Mouse (Mus musculus) forelimb bud, embryonic 11.5 days (tissue): Measurements from ENCODE around the gene B3galnt2.
"Not testable (repeated sequence)": the region's sequence is repeated elsewhere in the genome, so short reads cannot be mapped to it uniquely, and the experiment has no call there.

ENCODE experiments used
- DNase-seq: peaks from one replicate; pipeline ENCODE4 v3.0.0-alpha.2; 2012; ENCODE audit warnings: low read depth, low spot score

B3galnt2 gene

DNA sequence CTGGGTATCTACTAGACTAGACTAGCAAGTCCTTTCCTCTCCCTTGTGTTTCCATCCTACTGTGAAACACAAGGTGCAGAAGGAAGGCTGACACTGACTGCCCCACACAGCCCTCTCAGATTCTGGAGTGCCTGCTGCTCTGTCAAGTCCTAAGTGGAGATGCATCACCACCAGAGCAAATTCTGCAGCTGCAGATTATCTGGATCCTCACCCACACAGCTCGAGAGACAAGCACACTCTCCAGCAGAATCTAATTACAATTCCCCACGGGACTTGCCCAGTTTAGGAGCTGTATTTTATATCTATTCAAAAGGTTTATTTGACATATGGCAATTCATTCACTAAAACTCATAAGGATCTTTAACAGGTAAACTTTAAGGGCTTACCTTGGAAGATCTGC lies 51.8 kb downstream of the B3galnt2 start:
- no peak for DNase-seq

DNA sequence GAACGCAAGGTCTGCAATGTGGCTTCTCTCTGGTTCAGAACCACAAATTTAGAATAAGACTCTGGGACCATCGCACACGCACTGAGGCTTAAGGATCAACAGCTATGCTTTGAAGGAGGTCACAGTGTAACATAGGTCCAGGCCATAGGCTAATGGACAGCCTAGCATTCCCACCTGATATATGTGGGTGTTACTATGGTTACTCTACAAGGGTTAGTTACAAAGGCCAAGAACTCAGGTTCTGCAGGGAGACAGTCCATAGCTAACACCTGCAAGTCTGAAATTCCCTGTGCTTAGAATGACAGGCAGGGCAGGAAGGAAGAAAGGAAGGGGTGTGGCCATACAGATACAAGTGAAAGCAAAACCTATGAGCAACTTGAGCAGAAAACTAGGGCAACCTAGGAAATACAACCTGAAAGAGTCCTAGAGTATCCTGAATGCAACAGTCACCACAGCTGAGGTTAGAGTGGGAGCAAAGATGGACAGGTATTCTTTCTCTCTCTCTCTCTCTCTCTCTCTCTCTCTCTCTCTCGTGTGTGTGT lies 57.3 kb downstream of the B3galnt2 start:
- DNase-seq: no peak

DNA sequence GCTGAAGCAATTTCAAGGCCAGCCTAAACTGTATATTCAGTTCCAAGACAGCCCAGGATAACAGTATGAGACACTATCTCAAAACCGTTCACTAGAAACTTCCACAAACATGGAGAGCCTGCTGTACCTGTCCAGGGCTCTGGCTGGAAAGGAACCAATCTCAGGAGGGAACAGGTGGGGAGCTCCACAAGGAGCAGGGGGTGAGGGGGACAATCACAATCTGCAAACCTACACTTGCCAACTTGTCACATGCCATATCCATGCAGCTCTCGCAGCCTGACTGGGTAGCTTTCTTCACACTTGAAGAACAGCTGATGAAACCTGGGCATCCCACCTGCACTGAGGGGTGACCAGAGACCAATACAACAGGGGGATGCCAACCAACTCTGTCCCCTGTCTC lies 59.7 kb downstream of the B3galnt2 start:
- no peak for DNase-seq

DNA sequence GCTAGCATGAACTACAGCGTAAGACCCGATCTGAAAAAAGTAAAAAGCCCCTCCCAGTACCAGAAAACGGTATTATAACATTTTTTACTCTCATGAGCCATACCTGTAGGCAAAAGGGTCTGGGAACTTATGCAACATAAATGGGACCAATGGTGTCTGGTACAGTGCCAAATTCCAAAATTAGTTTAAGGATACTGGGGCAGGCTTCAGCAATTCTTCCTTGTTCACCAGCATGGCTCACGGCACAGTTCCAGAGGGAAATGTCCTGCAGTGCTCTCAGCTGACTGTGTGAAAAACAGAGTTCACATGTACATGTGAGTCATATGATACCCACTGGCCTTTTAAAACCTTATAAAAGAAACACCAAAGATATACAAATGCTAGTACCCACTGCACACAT lies 60.3 kb downstream of the B3galnt2 start:
- DNase-seq: no peak

DNA sequence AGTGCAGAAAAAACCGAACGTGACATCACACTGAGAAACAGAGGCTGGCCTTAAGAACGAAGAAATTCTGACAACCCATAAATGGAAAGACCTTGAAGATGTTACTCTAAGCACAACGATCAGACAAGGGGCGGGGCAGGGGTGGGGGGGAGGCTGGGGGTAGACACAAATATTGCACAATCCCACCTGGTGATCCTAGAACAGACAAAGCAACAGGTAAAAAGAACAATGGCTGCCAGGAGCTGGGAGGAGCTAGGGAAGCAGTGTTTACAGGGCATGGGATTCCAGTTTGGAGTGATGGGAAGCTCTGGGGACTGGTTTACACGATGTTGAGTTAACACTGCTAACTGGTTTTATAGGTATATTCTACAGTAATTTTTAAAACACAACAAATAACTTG lies 61.3 kb downstream of the B3galnt2 start:
- DNase-seq: no peak

DNA sequence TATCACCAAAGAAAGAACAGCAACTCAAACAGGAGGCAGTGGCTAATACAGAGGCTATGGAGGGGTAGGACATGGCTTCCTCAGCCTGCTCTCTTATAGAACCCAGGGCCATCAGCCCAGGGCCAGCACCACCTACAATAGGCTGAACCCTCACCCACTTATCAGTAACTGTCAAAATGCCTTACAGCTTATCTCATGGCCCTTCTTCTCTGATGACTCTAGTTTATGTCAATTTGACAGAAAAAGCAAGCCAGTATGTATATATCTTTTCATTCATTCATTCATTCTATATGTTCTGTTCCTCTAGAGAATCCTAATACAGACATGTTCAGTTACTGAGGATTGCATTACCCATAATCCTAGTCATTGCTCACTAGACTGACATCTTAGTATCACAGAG lies 64.0 kb downstream of the B3galnt2 start:
- DNase-seq: no peak

DNA sequence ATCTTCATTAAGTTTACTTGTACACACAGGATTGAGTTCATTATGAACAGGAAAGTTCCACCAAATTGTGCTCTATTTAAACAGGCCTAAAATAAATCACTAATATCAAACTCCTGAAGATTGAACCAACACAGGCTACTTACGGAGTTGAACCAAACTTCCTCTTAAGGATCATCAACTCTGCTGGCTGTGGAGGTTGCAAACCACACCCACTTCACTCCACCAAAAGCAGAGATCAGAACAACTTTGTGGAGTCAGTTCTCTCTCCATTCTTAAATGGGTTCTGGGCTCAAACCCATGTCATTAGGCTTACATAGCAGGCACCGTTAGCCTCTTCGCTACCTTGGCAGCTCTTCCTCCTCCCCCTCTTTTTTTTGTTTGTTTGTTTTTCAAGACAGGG lies 64.6 kb downstream of the B3galnt2 start:
- no peak for DNase-seq

DNA sequence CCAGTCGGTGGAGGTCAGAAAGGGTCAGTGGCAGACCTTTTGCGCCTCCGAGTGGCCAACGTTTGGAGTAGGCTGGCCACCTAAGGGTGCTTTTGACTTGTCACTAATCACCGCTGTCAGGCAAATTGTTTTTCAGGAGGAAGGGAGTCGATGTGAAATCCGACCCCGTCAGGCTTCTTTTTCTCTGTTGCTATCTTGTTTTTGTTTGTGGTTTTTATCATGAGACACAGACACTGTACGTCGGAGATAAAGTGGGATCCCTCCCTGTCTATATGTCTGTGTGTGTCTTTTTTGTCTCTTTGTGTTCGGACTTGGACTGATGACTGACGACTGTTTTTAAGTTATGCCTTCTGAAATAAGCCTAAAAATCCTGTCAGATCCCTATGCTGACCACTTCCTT lies 67.1 kb downstream of the B3galnt2 start:
- DNase-seq: not testable (repeated sequence)

DNA sequence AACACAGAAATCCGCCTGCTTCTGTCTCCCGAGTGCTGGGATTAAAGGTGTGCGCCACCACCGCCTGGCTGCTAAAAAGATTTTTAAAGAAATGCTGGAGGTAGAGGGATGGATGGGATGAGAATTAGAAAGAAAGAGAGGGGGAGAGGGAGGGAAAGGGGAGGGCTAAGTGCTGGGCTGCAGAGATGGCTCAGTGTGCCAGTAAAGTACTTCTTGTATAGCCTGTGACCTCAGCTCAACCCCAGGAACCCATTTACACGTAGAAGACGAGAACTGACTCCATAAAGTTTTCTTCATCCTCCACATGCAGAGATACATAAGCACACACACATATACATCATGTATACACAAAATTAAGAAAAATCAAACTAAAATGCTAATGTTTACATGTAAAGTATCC lies 71.3 kb downstream of the B3galnt2 start:
- DNase-seq: no peak

DNA sequence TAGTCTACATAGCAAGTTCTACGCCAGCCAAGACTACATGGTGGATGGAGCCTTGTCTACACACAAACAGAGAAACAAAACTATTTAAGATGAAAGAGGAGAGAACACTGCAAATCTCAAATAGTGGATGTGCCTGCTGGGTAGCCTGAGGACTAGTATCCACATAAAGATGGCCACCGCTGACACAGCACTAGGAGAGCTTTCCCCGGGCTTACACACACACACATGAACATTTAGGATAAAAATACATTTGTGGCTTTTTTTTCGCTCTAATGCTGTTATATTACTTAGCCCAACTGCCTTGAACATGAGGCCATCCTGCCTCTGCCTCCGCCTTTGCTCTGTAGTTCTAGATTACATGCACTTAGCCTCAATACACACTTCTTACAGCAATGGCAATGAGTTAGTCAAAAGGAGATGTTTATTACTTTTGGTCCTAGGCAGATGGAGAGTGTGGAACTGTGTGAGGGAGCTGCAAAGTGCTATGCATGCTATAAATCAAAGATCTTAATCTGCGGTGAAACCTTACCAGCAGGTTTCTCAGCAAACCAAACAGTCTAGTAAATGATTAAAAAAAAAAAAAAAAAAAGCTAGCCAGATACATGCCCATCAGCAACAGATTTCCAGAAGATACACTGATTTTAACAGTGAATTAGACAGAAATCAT lies 72.0 kb downstream of the B3galnt2 start:
- no peak for DNase-seq

DNA sequence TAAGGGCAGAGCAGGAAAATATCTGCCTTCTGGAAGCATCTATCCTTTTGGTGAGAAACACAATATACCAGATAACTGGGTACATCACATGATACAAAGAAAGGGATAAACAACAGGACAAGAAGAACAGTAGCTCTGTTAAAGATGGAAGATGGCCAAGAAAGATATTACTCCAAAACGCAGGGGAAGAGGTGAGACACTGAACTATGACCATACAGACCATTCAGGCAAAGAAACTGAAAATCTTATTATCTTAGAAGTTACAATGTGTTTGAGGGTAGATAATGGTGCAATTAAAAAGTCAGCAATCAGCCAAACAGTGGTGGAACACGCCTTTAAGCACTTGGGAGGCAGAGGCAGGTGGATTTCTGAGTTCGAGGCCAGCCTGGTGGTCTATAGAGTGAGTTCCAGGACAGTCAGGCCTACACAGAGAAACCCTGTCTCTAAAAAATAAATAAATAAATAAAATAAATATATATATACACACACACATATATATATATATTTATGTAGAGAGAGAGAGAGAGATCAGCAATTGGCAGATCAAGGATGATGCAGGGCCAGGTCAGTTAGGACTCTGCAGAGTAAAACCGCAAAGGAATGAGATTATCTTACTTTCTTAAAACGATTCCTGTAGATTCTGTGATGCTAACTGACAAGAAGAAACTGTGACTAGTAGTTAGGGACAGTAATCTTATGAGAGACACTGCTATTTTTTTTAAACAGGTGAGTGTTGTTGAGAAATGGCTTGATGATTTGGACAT lies 79.2 kb downstream of the B3galnt2 start:
- no peak for DNase-seq

DNA sequence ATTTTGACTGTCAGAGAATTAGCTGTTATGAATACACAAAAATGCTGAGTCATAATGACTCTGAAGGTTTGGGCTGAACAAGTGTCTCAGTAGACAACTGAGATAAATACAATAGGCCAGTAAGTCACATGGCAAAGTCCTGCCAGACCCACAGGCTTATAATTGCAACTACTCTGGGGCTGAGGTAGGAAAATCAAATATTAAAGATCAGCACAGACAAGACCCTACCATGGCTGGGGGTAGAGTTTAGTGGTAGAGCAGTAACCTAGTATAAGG lies 79.7 kb downstream of the B3galnt2 start:
- DNase-seq: no peak

DNA sequence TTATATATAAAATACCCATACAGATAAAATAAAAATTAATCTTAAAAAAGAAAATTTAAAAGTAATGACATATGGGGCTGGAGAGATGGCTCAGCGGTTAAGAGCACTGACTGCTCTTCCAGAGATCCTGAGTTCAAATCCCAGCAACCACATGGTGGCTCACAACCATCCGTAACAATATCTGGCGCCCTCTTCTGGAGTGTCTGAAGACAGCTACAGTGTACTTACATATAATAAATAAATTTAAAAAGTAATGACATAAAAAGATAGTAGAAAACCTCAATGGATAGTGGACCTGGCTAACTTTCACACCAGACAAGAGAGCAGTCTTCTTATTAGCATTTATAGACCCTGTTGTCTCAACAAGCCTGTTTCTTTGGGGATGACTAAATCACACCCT lies 81.1 kb downstream of the B3galnt2 start:
- not testable (repeated sequence) for DNase-seq

DNA sequence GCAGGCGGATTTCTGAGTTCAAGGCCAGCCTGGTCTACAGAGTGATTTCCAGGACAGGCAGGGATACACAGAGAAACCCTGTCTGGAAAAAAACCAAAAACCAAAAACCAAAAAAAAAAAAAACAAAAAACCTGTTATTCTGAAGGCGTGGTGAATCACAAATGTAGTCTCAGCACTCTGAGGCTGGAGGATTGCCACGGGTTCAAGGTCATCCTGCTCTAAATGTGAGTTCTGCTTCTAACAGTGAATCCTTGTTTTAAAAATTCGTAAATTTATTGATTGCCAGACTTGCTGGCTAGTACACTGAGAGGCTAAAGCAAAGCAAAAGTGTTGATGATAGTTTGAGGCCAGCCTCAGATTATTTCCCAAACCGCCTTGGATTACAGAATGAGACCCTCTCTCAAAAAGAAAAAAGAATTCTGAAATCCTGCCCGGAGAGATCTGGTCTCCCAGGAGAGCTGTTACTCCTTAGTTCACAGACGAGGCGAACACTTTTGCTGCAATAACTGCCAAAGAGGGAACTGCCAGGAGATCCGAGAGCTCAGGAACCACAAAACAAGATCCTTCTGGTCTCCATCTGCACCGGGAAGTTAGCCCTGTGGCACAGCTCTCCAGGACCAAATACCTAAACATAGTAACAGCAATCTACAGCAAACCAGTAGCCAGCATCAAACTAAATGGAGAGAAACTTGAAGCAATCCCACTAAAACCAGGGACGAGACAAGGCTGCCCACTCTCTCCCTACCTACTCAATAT lies 81.8 kb downstream of the B3galnt2 start:
- no peak for DNase-seq

DNA sequence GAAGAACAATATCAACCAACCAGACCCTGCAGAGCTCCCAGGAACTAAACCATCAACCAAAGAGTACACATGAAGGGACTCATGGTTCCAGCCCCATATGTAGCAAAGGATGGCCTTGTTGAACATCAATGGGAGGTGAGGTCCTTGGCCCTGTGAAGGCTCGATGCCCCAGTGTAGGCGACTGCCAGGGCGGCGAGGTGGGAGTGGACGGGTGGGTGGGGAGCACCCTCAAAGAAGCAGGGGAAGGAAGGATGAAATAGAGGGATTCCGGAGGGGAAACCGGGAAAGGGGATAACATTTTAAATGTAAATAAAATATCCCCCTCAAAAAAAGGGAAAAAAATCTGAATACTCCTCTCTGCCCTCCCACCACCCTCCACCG lies 84.6 kb downstream of the B3galnt2 start:
- DNase-seq: no peak

DNA sequence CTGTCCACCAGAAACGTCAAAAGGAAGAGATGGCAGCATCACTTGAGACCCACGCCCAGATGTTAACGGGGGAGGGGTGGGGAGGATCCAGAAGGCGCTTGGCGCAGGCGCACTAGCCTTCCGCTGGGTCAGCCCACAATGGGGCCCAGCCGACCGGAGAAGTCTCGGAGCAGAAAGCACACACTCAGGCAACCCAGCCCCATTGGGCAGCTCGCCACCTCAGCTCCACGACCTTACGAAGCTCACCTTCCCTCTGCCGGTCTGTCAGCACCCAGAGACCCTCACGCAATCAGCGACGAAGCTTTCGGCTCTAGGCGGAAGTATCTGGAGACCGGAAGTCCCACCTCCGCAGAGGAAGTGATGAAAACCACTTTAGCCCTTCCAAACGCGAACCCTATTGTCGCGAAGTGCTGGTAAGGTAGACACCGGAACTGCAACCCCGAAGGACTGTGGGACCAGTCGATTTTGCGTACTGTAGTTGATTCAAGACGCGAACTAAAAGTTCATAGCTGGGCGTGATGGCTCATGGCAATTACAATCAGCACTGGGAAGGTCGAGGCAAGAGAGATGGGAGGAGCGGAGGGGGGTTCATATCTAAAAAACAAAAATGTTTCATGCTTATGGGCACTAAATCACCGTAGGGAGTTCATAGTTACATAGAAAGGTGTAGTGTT lies 85.2 kb downstream of the B3galnt2 start, which contains the start of gene Tbce:
TSS of gene Tbce (minus strand) at position 347 of the 674 bp plus-strand sequence.
- DNase-seq: peak; percentile 92

DNA sequence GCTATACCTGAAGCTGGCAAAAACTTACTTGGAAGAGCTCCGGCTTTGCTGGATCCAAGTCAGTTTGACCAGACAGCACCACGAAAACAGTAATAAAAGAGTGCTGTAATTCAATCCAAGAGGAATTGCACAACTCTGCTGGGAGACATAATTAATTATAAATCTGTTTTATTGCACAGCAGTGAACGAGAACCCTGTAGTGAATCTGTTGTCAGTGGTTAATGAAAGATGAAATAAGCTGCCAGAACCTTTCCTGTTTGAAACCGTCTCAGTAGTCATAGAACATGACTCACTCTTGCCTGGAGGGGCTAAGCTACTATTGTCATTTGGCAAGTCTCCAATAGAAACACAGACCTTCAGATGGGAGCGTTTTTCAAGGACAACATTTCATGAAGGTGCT lies 85.9 kb downstream of the B3galnt2 start:
- no peak for DNase-seq

DNA sequence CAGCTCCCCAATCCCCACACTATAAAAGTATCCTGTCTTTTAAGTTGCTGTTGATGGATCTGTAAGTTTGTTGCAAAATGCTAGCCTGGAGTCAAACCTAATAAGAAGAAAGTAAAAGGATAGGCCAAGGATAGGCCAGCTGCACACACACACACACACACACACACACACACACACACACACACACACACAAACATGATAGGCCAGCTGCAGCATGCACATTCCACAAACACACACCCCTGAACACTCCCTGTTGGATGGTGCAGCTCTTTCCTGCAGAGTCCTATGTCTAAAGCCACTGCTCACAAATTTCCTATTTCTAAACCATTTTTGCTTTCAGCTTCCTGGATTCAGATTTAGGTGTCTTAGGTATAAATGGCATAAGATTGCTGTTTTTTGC lies 89.6 kb downstream of the B3galnt2 start:
- no peak for DNase-seq

DNA sequence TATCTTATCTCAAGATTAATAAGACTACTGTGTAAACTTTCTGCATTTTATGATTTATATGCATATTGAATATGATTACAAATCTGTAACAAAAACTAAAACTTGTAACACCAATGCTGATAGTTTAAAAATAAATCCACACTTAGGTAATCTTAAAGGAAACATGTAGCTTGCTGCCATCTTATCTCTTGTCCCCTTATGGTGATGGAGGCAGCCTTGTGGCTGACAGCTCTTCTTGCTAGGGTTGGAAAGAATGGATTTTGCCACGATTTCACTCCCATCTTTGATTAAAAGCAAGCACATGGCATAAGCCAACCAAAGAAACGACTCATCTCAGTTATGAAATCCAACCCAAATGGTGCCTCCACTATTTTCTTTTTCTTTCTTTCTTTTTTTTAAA lies 90.3 kb downstream of the B3galnt2 start:
- no peak for DNase-seq
